Mouse (Mus musculus) T-helper 17 cell (primary cell): ENCODE measurements at regions not wholly inside any gene's neighbourhood (a gene's known extent, or its start where the extent isn't known, plus 50 kb on each side); places are given as distances from the start of the nearest gene placed in this dataset.

Source experiments
- in situ Hi-C, 2 experiments: fragments of 300-600 bp; cut with MboI, MseI; formaldehyde crosslinking; loops; 1 replicate in 1 of 2; 2 replicates in 1 of 2; pipeline ENCODE4 v1.15.1; 2025; ENCODE audit warnings: high pct_unique_total_duplicates in 2 of 2

DNA sequence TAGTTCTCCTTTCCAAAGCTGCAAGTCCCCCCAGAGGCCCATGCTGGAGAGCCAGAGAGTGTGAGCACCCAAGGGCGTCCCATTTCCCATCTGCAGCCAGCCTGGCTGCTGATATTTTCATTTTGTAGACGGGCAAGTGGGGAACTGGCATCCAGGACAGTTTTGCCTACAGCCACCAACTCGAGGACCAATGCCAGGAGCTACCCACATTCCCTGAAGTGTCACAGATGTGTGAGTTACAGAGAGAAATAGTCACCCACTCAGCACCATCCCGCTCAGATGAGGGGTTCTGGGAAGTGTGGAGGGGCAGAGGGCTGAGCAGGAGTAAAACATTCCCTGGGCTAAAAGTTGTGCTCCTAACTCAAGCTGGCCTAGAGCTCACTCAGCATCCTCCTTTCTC, 472.6 kb upstream of the Zmiz1 start:
- in situ Hi-C loops, result loop anchor here in 1 of 2 experiments (10.0 kb wide), 2 partner anchors 468 to 718 kb away; partner anchors contain the start of gene Zmiz1

DNA sequence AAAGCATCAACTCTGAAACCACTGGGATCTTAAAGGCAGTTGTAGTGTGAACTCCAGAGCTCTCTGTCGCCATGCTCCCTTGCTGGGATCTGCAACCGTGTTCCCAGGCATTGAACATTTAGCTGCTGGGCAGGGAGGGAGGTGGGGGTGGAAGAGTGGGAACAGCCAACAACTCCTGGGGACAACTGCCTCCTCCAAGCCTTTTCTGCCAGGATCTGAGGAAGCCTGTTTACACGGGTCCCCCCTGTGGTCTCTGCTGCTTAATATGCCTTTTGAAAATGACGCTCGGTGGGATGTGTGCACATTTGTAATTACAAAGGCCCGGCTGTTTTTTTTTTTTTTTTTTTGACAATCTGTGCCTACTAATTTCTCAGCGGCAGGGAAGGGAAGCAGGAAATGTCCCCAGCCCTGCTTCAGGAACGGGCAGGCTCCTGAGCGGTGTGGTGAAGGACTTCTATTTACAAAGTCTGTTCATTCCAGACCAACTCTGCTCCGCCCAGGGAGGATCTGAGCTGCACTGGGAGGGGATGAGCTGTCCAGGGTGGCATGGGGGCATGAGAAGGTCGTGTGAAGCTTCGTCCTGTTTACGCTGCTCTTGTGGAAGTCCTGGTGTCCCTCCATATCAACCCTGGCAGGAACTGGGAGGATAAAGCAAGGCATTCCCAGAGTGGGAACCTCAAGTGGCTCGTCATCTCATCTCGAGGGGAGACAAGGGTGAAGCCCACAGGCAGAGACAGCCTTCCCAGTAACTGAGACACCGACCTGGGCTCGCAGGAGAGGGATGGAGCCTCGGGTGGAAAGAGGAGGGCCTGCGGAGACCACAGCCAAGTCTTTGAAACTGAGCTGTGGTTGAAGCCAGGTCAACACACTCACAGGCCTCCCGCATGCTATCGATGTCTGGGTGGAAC, 465.0 kb upstream of the Zmiz1 start:
- in situ Hi-C loops, result no loop called here

DNA sequence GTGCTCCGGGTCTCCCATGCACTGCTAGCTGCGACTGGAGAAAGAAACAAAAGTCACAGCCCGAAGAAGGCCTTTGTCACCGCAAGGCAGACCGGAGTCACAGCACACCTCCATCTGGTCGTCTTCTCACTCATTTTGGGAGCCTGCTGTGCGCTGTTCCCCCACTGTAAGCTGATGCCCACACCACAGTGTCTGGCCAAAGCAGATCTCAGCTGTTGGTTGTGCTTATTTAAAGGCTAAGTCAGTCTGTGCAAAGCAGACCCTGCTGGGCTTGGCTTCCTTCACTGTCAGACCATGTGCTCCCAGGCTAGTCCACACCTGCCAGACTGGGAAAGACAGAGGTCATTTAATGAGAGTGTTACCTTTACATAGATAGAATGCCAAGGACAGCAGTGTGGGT, 463.8 kb upstream of the Zmiz1 start:
- in situ Hi-C loops, result no loop called here

DNA sequence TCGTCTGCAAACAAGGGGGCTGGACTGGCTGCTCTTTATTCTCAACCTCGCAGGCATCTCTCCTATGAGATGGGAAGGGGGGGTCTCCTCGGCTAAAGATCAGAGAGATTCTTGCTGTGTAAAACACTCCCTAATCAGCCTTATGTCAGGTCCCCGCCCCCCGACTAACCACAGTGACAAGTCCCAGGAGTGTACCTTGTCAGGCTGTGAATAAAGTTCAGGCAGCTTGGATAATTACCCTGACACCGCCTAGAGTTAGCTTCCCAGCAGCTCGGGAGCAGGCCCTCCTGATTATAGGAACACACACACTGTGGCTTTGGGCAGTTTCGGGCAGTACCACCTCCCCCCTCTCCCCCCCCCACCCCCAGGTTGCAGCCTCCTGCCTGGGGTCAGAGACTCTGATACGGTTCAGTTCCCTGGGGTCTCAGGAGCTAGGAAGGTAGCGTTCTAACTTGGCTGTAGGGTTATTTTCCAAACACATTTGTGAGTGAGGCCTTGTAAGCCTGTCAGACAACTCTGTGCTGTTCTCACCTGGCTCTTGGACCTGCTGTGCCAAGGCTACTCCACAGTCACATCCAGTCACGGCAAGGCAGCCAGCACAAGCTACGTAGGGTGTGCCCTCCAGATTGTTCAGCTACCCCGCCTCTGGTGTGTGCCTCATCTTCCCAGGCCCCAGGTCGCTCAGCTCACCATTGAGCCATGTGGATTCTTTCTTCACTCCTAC, 461.0 kb upstream of the Zmiz1 start:
- in situ Hi-C loops, result no loop called here

DNA sequence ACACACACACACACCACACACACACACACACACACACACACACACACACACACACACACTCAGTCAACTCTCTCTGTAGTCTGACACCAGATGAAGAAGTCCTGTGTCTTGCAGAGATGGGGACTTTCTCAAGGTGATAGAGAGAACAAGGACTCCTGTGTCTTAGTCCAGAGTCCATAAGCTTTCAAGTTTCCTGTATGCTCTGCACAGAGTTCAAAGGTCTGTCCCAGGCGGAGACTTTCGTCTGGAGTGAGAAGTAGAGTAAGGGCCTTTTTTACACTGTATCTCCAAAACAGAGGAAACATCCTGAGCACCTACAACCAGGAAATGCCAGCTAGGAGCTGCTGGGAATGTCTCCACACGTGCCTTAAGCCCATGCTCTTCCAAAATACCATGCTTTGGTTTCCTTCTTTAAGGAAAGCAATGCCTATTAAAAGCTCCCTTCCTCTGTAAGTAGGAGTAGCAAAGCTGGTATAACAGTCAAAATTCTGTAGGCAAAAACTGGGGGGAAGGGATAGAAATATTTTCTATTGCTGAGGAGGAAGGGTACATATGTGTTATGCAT, 459.9 kb upstream of the Zmiz1 start:
- in situ Hi-C loops, result no loop called here

DNA sequence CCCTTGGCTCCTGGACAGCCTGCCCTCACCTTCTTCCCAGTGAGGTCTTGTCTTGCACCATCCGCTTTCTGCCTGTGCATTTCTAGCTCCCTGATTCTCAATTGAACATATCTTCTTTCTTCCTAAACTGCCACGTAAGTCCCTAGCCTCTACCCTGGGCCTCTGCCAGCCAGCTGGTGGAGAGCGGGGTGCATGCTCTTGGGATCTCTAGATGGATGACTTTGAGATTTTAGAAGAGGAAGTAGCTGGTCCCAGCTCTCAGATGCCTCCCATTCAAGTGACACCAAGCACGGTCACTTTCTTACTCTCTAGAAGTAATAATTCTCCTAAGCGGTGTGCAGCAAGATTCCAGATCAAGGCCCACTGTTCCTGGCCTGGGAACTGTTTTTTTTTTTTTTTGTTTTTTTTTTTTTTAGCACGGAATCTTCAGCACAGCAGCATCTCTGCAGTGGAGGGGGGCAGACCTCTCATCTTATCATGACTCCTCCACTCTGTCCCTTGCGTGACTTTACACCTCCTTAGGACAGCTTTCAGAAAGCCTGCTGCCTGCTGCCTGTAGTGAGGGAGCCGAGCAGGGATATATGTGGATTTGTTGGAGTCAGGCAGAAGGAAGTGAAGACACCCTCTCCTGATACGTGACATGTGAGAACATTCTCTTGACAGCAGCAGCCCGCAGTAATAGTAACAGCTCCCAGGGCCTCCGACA, 453.6 kb upstream of the Zmiz1 start:
- in situ Hi-C loops, result no loop called here

DNA sequence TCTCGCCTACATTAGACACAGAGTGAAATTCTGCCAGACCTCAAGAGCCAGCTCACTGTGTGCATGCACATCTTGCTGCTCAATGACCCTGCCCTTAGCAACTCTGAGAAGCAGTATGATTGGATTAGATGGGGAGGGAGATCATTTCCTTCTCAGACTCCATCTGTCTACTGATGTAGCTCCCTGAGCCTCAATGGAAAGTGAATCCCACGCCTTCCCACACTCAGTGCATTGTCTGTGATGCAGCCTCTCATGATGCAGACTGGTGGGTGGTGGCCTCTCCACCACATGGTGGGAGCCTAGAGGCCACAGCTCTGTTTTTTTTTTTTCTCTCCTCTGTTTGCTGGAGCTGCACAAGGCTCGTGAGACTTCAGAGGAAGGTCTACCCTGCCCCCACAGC, 447.1 kb upstream of the Zmiz1 start:
- in situ Hi-C loops, result loop anchor here in 1 of 2 experiments (10.0 kb wide), 1 partner anchor 57 kb away; no protein-coding TSS in a partner anchor

DNA sequence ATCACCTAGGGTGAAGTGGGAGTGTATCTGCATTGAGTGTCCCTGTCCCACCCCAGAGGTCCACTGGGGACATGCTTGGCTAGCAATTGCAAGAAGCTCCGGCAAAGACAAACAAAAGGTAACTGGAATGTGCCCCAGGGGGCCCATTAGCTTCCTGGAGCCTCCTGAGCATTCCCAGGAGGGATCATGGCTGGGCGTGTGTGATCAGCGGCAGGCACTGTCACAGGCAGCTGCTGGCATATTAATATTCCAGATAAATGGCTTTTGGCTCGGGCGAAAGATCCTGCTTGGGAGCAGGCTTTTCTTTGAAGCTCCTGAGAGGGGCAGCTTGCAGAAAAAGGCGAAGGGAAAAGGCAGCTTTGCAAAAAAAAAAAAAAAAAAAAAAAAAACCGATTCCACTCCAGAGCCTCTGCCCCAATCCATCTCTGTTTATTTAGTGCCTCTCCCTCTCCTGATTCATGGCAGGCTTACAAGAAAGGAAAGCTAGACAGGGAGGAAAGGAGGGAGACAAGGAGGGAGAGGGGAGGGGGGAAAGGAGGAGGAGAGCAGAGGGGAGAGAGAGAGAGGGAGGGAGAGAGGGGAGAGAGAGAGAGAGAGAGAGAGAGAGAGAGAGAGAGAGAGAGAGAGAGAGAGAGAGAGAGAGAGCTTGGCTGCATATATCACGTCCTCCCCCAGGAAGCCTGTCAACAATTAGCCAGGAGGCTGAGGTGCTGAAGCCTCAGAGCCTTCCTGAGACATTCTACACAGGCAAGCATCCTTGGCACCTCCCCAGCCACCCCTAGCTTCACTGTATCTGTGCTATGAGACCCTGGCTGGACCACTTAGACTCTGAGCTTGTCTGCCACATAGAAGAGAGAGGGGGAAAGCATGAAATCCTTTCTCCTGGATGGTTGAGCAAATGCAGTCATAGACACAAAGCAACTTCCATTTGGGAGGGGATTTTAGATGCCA, 443.4 kb upstream of the Zmiz1 start:
- in situ Hi-C loops, result loop anchor here in 1 of 2 experiments (10.0 kb wide), 1 partner anchor 61 kb away; no protein-coding TSS in a partner anchor

DNA sequence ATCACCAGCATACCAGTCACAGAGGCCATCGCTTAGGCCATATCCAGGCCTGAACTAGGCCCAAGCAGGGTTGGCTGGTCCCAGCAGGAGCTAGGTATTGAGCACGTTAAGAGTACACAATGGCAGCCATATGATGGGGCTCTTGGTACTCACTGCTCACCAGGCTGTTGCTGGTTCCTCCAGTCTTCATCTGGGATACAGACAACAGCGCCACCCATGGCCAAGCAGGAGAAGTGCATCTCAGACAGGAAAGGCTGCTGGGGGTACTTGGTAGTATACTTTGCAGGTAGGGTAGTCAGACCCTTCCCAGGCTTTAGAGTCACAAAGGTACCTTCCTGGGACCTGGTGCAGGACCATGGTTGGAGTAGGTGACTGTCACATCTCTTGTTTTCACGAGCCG, 441.1 kb upstream of the Zmiz1 start:
- in situ Hi-C loops, result loop anchor here in 1 of 2 experiments (10.0 kb wide), 1 partner anchor 63 kb away; no protein-coding TSS in a partner anchor

DNA sequence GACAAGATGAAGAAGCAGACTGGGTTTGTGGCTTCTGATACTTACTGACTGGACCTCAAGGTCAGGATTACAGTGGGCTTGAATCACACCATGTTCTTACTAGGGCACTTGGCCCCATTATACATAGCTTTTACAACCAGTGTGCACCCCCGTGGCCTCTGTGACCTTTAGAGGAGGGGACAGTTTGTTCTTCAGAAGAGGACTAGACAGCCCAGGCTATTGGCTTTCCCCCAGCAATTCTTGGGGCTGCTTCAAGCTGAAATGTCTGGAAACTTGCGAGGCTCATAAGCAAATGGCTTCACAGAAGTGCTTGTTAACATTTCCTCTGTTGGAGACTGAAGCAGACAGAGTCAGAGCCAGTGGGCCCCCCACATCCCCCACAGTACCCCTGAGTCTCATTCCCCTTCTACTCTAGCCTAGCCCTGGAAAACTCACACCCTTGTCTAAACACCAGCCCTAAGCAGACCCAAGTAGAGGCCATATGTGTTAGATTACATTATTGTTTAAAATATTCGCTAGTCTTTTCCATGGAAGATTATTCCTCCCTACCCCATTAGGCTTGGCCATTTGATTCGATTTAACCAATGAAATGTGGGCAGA, 439.6 kb upstream of the Zmiz1 start:
- in situ Hi-C loops, result loop anchor here in 1 of 2 experiments (10.0 kb wide), 1 partner anchor 65 kb away; no protein-coding TSS in a partner anchor

DNA sequence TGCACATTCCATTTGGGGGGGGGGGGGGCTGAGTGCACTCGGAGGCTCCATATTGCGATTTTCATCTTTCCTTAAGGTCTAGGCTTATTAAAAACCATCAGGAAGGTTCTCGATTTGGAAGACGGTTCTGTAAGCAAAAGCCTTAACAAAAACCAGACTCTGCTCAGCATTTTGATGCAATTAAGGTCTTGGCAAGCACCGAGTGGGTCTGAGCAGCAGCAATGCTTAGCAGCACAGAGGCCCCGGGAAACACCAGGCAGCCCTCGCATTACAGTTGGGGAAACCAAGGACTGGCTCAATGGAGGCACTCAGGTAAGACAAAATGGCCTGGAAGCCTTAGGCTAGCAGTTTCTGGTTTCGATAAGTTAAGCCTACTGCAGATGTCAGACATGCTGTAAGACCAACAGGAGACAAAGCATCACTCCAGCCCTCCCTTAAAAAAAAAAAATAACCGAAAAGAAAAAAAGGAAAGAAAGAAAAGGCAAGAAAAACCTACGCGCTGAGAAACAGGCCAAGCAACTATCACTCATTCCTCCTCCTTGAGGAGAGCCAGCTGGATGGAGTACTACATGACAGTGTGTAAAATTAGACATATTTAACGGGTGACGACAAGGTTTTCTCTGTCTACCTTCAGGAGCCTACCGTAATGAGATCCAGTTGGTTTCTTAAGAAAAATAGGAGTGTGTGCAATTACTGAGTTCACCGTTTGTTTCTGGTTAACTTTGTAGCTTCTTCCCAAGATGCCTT, 436.3 kb upstream of the Zmiz1 start:
- in situ Hi-C loops, result no loop called here

DNA sequence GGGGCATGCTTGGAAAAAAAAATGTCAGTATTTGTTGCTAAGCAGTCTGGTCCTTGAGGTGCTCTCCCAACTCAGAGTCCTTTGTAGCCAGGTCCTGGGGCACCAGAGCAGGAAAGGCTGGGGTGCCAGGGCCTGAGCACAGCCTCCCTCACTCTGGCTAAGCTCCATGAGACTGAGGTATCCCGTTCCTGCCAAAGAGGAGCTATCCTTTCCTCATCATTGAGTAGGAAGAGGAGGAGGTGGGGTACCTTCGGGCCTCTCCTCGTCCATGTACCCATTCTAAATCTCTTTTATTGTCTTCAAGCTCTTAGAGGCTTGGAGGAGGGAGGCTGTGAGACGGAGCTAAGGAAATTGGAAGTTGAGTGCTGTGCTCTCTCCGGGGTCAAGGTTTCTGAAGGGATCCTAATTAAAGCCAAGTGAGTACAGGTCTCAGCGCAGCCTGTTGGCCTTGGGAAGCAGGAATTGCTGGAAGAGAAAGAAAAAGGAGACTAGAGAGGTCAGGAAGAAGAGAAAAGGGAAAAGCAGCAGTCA, 435.6 kb upstream of the Zmiz1 start:
- in situ Hi-C loops, result no loop called here

DNA sequence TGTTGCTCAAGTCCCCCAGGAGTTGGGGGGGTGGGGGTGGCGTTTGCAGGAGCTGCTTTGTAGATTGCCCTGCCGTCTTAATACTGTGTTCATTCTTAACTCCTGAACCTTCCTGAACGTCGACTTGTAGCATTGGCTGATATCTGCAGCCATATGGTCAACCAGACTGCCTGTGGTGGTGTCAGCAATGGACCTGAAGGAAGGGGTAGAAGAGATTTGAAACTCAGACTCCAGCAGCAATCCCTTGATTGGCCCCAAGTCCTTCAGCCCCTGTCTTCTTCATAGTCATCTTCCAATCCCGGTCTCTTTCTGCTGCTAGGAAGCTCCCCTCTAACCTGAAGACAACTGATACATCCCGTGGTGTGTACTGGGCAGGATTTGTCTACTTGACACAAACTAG, 433.9 kb upstream of the Zmiz1 start:
- in situ Hi-C loops, result no loop called here

DNA sequence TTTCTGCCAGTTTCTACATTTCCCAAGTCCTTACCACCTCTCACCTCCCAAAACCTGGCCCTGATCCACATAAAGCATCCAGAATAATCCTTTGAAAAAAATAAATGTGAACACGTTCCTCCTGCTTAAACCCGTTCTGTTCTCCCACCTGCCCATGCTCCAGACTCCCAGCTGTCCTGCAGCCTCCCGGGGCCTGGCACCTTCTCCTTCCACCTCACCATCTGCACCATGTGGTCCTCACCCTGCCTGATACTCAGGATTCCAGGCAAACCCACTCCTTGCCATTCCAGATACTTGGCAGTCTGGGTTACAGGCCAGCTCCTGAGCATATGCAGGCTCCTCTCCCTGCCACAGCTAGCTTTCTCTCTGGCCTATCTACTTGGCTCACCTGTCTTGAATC, 431.9 kb upstream of the Zmiz1 start:
- in situ Hi-C loops, result no loop called here

DNA sequence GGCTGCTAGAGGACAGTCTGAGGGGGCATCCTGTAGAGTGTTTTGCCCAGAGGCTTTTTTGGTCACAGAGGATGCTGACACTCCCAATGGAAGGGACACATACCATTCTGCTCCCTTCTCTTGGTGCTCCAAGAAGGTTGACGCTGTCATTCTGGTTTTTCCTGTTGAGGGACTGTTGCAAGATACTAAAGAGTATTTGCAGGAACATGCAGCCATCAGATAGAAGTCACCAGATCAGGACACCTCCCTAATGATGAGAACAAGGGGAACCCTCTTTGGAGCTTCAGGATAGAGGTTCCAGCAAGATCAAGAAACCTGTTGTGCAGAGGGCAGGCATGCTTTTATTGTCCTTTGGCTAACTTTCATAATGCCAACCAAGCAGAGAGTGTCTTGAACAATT, 431.1 kb upstream of the Zmiz1 start:
- in situ Hi-C loops, result no loop called here

DNA sequence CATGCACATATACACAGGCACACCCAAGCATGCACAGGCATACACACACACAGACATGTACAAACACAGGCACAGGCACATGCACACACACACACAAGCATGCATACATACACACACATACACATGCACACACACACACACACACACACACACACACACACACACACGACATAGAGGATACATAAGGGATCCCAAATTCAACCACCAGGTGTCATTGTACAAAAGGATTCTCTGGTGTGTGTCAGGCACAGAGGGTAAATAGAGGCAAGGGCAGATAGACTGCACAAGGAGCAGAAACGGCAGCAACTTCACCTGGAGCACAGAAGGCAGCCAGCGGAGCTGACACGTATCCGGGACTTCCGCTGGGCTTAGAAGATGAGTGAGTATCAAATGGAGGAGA, 428.1 kb upstream of the Zmiz1 start:
- in situ Hi-C loops, result no loop called here

DNA sequence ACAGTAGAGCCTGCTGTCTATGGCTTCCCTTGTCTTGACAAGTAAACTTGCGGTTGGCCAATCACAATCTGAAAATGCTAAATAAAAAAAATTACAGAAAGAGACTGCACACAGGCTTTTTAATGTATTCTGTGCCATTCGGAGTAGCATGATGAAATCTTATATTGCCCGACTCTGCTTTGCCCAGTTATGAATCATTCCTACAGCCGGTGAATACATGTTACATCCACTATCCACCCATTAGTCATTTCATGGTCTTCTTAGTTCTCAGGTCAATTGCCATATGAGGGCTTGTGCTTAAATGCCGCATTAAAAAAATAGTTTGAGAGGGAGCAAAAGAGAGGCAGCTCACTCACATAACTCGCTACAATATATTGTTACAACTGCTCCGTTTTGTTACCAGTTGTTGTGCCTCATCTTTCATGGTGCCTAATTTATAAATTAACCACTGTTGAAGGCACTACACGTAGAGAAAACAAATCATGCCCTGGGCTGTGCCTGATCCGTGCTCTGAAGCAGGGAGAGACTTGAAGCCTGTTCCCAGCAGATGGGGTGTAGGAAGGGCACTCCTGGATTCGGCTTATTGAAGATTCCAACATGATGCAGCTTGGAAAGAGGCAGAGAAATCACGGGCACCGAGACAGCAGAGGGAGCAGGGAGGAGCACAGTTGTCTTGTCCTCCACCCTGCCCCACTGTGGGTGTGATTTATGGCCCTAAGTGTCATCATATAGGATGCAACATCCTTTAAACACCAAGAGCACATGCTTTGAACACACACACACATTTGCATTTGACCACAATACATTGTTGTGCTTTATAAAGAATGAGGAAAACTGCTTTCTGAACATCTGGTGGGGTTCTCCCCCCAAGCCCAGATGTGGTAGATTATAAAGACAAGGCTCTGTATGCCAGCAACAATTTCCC, 427.0 kb upstream of the Zmiz1 start:
- in situ Hi-C loops, result no loop called here

DNA sequence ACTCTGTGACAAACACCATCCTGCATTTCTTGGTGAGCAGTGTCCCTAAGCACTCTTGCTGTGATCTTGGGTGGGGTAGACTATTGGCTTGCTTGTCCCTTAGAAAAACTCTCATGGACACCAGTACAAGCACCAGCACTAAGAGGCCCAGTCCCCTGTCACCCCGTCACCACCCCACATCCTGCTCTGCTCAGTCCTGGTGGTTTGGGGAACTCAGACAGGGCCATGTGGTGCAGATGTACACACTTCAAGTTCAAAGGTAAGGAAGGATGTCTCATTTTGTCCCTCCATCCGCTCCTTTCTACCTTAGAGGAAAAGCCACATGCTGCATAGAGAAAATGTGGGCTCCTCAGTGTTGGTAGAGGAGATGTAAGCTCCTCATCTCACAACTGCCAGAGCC, 426.1 kb upstream of the Zmiz1 start:
- in situ Hi-C loops, result no loop called here
